Mouse (Mus musculus): ENCODE results near the gene Trim12c. TPM values are rescaled to one million over a fixed set of nuclear protein-coding genes. Genes with fewer than 3 reads are reported as not detected.

The Trim12c gene
- total RNA-seq, 2 experiments from 2014 or later: 2.1 TPM

Other genes with a start within 250 kb of the Trim12c start
- gene Olfr646, start 248.5 kb downstream of the Trim12c start, total RNA-seq (2021): not detected
- not detected for gene Ubqln5, start 223.5 kb downstream of the Trim12c start, total RNA-seq (2021)
- gene Olfr643, start 216.0 kb downstream of the Trim12c start, total RNA-seq (2021): not detected
- not detected for gene Ubqln3, start 210.1 kb downstream of the Trim12c start, total RNA-seq (2021)
- not detected for gene Ubqlnl, start 202.8 kb downstream of the Trim12c start, total RNA-seq (2021)
- gene Olfm5, start 188.5 kb downstream of the Trim12c start, total RNA-seq (2021): not detected
- gene Olfr648, start 170.0 kb downstream of the Trim12c start, total RNA-seq (2021): not detected
- gene Olfr649, start 157.4 kb downstream of the Trim12c start, total RNA-seq (2021): not detected
- gene Trim6, start 134.6 kb downstream of the Trim12c start, total RNA-seq (2021): under 1 TPM; 0.18 to 0.31 TPM
- gene Trim34a, start 108.9 kb downstream of the Trim12c start, total RNA-seq (2021): 1 to 10 TPM; 1.1 to 1.4 TPM
- gene Trim5, start 65.3 kb downstream of the Trim12c start, total RNA-seq (2021): under 1 TPM; 0.55 to 0.62 TPM
- gene Trim12a, start 37.9 kb downstream of the Trim12c start, total RNA-seq (2021): 1 to 10 TPM; 2.5 TPM
- under 1 TPM; 0.14 to 0.24 TPM for gene Trim34b, start 23.9 kb downstream of the Trim12c start, total RNA-seq (2021)
- gene Trim30b, start 16.5 kb upstream of the Trim12c start, total RNA-seq (2021): not detected
- gene Trim30c, start 47.5 kb upstream of the Trim12c start, total RNA-seq (2021): under 1 TPM in 1 of 2 experiments, not detected in 1; 0.16 TPM
- under 1 TPM; 0.72 to 0.80 TPM for gene Trim30a, start 111.8 kb upstream of the Trim12c start, total RNA-seq (2021)
- gene Trim30d, start 154.5 kb upstream of the Trim12c start, total RNA-seq (2021): under 1 TPM; 0.49 to 0.51 TPM
- gene Olfr651, start 196.8 kb upstream of the Trim12c start, total RNA-seq (2021): not detected
- gene Olfr652, start 207.5 kb upstream of the Trim12c start, total RNA-seq (2021): not detected
- gene Olfr653, start 224.0 kb upstream of the Trim12c start, total RNA-seq (2021): not detected
- not detected for gene Olfr654, start 233.7 kb upstream of the Trim12c start, total RNA-seq (2021)
- not detected for gene Olfr655, start 248.4 kb upstream of the Trim12c start, total RNA-seq (2021)

All from gastrocnemius, postnatal 14 days (tissue).